Mouse (Mus musculus) spleen, postnatal 14 days (tissue): ENCODE results near the gene Slc30a9.
A peak's percentile ranks its signal among the peaks of the same experiment; 100 is the strongest.

ENCODE experiments used
- DNase-seq, 2 experiments: peaks; one replicate each; pipeline ENCODE4 v3.0.0; 2021 to 2022; ENCODE audit warnings: low spot score in 2 of 2

Gene Slc30a9

DNA sequence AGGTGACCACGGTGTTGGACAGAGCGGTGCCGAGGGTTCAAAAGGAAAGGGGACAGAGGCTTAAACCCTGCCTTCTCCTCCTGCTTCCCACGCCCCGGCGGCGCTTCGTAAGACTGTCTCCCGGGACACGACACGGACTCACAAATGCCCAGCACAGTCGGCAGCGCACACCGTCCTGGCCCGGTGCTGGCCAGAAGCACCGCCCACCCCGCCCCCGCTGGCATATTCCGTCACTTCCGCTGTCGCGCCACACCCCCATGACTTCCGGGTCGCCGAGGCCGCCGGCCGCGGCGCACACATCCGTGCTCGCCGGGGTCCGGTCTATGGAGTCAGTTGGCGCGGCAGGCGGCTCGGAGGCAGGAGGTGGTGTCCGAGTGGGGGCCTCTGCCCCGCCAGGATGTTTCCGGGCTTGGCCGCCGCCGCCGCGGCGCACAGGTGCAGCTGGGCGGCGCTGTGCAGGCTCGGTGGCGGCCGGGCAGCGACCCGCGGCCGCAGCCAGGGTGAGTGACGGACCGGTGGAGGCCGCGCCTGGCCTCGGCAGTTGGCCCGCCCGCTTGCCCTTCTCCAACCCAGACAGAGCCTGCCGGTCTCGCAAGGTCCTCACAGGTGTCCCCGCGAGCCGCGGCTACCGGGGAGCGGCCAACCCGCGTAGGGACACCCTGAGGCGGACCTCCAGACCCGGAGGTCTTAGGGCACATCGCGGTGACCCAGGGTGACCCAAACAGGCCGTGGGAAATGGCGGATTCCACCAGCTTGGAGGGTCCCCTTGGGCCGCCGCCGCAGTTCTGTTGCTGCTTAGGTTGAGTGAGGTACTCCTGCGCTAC is at the start of gene Slc30a9:
TSS of gene Slc30a9 (plus strand) at position 258 of the 824 bp plus-strand sequence.
- DNase-seq, result peak; percentile 89 to 94

DNA sequence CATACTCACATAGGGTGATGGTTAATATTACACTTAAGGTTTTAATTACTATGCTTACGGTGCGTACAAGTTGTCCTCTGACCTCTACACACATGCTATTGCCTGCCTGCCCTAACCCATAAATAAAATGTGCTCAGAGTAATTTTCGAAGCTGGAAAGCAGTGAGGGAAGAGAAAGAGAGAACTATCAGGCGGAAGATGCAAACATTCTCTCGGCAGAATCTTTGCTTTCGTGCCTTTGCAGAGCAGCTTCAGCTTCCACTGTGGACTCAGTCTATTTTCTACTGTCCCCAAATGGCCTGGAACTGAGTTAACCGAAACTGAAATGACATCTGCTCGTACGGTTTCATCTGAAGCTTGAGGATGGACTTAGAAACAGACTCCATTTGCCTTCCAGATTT is 48.3 kb upstream of the Slc30a9 start:
- no peak for DNase-seq

DNA sequence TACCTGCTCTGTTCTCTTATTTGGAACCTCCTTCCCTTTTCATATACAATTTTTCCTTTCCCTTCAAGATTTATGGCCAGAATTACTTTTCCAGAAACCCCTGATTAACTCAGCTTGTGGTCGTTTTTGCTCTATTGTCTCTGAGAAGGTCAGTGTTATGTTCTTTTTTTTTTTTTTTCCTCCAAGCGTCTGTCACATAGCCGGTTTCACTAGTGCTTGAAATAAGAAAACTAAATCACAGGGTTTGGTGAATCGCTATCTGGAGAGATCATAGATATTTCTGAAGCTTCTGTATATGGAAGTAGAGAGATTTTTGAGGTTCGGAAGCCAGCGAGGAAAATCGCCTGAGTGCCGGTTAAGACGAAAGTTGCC is 46.6 kb upstream of the Slc30a9 start:
- DNase-seq, result no peak

DNA sequence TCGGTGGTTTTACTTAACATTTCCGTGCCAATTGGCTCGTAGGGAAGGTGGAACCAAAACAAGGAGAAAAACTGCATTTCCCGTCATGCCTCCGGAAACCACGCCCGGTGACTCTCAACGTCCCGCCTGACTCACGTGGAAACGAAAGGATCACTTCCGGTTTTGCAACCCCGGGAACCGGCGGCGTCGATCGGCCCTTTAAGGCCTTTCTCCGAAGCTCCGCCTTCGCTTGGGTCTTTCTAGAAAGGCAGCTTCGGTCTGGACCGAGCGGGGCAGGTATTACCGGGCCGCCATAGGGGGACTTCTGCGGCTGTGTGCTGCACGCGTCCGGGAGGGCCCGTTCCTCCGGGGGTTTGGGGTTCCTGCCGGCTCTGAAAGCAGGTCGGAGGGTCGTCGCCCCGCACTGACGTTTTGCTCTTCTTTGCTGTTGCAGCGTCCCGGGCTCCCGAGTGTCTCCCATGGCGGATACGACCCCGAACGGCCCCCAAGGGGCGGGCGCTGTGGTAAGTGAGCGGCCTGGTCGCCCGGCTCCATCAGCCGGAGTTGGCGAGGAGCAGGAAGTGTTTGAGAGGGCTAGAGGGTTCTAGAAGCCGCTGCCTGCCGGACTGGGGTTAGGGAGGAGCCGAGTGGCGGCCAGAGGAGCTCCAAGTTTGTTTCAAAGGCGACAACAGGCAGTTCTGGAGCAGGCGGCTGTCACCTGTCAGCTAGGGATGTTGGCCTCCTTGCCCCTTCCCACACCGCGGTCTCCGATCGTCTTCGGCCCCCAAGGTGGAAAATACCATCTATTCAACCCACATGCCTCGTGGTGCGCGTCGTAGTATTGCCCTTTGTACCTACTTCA is 46.0 kb upstream of the Slc30a9 start, which contains the start of gene Tmem33:
TSS of gene Tmem33 (plus strand) at position 35 of the 841 bp plus-strand sequence.
- DNase-seq, result peak; percentile 81 to 84

DNA sequence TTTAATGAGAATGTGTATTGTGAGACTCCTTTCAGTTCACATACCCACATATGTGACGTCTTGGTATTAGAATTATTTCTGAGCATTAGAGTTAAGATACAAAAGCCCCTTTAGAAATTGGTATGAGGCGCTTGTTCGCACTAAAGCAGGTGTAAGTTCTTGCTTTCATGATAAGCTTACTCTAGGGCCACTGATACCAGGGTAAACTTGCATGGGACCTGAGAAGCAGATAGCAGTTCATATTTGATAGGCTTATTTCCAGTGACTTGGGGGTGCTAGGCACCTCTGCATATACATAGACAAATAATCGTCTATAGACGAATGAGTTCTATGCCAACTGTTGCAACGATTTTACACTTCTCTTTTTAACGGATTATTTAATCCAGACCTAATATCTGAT is 43.8 kb upstream of the Slc30a9 start:
- DNase-seq, result no peak

DNA sequence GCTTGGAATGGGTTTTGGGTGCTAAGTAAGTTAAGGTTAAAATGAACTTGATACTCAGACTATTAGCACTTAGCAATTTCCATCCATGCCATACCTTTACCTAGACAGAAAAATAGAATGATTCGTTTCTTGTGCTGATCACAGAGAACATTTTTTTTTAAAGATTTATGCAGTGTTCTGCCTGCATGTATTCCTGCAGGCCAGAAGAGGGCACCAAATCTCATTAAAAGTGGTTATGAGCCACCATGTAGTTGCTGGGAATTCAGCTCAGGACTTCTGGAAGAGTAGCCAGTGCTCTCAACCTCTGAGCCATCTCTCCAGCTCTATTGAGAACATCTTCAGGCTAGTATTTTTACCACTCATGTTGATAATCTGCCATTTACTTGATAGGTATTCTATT is 40.6 kb upstream of the Slc30a9 start:
- no peak for DNase-seq

DNA sequence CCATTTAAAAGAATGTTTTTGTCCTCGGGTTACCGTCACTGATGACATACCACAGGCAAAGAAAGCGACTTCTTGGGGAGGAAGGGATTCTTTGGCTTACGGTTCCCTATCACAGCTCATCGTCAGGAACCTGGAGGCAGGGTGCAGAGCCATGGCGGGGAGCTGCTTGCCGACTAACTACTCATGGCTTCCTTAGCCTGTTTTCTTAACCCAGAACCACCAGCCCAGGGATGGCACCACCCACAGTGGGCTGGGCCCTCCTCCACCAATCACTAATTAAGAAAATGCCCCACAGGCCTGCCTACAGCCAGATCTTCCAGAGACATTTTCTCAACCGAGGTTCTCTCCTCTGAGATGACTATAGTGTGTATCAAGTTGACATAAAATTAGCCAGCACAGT is 37.4 kb upstream of the Slc30a9 start:
- no peak for DNase-seq

DNA sequence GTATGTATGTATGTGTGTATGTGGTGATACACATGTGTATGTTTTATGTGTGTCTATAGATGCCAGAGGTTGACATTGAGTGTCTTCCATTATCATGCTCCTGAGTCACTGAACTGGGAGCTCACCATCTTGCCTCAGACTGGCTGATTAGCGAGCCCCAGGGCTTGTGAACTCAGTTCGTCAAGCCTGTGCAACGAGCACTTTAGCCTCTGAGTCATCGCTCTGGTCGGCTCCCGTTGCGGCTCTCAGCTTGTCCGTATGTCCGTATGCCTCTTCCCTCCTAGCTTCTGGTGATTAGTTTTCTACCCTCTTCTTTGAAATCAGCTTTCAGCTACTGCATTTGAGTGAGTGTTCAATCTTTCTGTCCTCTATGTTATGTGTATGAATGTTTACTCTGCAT is 27.3 kb upstream of the Slc30a9 start:
- no peak for DNase-seq

DNA sequence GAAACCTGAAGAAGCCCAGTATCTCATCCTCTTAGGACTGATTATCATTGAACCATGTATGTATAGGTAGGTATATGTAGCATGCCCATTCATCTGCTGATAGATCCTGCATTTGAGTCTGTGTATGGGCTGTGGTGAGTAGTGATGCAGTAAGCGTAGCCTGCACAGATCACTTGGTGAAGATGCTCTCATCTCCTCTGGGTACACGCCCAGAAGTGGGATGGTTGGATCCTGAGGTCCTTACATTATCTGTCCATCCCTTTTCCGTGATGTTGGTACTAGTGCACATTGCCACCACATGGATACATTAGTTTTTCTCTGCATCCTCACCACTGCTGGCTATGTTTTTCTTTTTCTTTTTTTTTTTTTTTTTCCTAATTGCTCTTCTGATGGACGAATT is 26.9 kb upstream of the Slc30a9 start:
- no peak for DNase-seq

DNA sequence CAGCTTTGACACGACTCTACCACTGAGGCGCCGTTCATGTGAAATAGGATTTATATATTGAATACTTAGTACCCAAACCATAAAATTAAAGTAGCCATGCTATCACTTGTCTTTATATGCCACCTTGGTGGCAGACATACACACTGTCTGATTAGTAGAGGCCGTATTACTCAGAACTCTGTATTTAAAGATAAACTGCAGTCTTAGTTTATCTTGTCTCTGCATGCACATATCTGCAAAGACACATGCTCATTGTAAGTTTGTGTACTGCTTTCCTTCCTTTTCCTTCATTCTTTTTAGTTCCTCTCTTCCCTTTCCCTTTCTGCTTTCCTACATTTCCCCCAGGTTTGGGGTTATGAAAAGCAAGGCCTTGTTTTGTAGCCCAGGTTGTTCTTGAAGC is 26.4 kb upstream of the Slc30a9 start:
- DNase-seq, result no peak

DNA sequence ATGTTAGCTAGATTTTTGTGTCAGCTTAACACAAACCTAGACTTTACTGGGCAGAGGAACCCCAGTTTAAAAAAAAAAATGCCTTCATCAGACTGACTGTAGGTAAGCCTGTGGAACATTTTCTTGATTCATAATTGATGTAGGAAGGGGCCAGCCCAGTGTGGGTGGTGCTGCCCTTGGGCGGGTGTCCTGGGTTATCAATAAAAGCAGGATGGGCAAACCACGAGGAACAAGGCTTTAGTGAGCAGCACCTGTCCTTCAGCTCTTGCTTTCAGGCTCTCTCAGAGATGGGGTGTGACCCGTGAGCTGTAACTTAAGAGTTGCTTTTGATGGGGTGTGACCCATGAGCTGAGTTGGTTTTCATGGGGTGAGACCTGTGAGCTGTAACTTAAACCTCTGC is 11.7 kb upstream of the Slc30a9 start:
- no peak for DNase-seq

DNA sequence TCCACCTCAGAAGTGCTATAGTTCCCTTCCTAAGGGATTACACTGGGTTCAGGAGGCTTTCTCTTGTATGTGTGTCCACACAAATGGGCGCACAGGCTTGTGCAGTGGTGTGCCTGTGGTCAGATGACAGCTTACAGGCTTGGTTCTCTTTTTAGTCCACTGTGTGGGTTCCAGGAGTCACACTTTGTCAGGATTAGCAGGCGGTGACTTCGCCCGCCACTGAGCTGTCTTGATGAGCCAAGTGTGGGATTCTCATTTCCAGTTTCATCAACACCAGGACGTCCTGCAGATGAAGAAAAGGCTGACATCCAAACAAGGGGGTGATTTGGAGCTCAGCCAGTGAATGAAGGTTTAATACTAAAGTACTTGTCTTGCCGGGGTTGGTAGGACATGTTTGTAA is 11.1 kb upstream of the Slc30a9 start:
- no peak for DNase-seq

DNA sequence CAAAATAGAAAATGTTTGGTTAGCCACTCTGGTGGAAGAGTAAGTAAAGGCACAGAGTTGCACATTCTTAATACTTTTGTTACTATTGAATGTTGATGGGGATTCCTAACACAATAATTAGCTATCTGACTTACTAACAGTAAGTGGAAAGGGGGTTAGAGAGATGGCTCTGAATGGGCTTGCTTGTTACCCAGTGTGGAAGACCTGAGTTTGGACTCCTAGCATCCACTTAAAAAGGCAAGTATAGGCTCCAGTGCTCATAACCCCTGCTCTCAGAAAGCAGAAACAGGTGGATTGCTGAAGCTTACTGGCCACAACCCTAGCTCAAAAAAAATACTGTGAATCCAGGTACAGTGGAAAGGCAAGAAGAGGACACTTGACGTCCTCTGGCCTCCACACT is 10.6 kb upstream of the Slc30a9 start:
- DNase-seq, result no peak

DNA sequence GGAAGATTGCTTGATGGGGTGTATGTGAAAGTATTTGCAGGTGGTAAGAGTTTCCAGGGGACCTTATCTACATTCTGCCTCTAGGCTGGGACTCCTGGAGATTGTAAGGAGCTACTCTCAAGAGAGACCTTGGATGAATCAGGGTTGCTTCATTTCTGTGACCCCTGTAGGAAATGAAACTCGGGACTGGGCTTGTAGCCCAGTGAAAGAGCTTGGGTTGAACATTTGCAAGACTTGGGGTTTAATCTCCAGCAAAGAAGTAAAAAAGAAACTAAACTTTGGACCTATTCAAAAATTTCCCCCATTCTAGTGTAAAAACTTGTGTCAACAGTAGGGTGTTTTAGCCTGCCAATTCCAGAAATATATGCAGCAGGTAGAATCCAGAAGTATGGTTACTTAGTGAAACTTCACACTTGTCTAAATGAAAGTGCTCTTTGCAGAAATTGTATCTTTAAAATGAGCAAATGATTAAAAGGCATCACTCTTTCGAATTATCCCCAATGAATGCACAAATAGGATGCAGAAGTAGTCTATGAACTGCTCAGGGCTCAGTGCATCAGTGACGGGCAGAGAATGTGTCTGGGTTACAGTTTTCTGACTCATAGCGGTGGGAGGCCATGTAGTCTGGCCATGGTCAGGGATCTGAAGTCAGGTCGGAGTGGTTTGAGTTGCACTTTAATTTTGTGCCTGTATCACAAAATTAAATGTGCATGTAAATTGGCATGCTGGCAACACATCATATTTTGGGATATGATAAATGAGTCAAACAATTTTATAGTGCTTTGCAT is 9.5 kb upstream of the Slc30a9 start:
- no peak for DNase-seq

DNA sequence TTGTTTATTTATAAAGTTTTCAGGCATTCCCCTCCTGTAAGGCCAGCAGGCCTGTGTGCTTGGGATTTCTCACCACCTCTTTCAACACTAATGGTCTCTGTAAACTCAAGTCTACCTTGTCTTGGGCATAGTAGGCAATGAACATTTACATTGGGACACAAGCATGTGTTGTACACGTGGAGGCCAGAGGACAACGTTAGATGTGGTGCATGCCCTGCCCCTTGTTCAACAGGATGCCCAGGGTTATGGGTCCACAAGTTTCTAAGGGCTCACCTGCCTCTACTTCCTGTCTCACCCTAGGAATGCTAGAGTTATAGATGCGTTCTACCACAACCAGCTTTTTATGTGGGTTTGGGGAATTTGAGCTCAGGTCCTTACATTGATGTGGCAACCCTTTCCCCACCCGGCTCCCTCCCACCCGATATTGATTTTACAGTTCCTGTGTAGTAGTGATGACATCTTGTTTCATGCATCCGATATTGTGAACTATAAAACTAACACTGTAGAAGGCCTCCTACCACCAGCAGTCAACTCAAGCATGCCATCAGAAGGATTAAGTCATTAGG is 6.8 kb upstream of the Slc30a9 start:
- no peak for DNase-seq

DNA sequence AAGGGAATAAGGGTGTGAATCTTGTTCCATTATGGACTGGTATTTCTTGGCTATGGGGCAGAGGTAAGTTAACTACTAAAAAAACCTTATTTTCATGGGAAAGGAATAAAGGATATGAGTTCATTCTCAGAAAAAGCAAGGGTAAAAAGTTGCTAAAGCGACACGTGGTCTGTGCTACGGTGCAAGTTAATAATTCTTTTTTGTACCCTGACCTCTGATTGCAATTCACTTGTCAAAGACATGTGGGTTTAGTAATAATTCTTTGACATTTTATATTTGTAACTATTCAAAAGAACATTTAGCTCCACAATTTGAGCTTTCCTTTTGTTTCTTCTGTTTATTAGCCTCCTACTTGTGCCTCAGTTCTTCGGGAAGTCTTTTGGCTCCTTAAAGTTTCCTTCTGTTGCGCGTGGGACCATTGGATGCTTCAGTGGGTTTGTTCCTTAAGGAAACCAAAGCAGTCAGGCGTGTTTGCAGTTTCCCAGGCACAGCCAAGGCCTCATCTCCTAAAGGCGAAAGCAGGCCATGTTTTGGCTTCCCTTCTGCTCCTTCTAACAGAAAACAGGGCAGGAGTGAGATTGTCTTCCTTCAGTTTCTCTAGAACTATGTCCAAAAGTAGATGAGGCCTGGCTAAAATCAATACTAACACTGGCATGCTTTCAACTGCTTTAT is 5.7 kb upstream of the Slc30a9 start:
- no peak for DNase-seq

DNA sequence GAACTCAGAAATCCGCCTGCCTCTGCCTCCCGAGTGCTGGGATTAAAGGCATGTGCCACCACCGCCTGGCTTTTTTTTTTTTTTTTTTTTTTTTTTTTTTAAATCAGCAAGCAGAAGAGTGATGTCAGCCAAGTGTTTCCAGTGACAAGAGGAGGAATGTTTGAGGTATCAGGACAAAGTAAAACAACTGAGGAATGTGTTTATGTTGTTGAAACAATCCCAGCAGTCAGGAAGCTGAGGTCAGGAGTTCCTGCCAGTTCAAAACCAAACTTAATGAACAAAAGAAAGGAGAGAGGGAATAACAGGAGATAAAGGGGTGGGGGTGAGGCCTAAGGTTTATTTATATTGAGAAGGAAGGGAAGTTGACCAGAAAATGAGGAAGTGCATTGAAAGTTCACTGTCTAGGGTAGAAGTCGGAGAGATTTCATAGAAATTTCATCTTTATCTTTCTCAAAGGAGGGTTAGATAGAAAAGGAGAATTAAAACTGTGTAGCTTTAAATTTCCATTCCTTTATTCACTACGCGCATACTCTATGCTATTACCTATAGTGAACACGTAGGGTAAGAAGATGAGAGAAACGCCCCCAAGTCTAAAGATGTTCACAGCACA is 4.9 kb upstream of the Slc30a9 start:
- DNase-seq, result no peak

DNA sequence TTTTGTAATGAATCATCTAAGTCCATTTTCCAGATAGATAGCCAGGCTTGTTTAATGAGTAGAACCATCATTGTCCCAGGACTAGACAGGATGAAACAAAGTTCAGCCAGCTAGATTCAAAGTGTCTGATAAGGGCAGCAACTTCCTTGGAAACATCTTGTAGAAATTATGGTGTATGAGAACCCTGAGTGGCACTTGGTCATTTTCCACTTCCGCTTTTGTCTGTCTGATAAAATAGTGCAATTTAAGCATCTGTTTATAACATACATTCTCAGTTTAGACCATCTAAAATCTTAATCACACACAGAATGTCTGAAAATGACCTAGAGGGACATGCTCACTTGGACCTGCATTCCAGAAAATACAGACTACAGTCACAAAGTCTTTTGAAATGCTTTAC is 2.9 kb upstream of the Slc30a9 start:
- no peak for DNase-seq

DNA sequence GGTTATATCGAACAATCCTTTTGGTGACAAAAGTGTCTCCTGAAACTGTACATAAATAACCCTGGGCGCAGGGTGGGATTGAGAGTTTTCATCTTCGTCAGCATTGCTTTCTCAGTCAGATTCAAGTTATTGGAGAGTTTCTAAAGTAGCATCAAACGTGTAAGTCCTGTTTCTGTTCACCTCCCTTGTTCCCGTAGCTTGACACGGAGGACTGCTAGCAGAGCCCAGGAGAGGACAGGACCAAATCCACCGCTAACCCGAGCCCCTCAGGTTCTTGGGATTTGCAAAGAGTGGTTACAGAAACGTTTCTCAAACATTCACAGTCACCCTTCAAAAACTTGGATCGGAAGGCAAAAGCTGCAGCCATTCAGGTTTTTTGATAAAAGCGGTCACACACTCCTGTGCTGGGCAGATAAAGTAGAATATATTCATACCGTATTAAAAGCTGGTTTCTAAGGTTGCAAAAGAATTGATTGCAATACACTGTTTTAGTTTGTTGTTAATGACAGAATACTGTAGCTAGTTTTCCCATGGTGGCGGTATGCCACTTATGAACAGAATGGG is 986 bp downstream of the Slc30a9 start:
- DNase-seq, result peak in 1 of 2 experiments; percentile 20

DNA sequence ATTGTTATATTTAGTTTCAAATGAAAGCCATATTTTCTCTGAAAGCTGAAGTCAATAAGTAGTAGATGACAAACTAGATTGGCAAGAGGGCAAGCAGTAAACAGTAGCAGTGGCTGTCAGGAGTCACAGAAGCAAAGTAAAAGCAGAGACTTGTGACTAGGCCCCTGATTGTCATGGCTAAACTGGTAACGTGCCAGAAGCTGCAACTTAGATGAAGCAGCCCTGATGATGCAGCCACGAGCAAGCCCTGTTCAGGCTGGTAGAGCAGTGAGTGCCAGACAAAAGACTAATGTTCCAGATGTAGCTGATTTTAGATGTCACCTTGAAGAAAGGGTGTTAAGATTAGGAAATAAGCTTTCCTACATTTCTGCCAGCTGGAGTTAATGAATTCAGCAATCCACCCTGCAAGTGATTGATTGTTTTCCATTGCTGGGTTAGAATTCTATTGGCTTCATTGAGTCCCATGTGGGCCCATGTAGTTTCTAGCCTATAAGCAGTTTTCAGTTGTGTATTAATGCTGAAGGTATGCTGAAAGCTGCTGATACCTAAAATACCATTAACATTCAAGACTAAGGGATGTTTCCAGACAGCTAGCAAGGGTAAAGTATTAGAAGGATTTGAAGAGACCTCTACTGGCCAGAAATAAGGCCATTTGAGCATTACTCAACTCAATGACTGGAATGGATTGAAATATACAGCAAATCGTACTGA is 5.2 kb downstream of the Slc30a9 start:
- no peak for DNase-seq
